Mouse (Mus musculus) hindbrain, embryonic 12.5 days (tissue): Measurements from ENCODE around the gene Gm10073. TPM values are rescaled to one million over a fixed set of nuclear protein-coding genes. Genes with fewer than 3 reads are reported as not detected.
"Not testable (repeated sequence)": the region's sequence is repeated elsewhere in the genome, so short reads cannot be mapped to it uniquely, and the experiment has no call there.

Experiments
- ATAC-seq: fragments of 200-750 bp; cut with Nextera tagmentation; 2 replicates; pipeline ENCODE4 v1.8.0; 2017; ENCODE audit warnings: moderate TSS enrichment; ENCODE audit not compliant: low FRiP score
- H3K27ac ChIP-seq: fragments of 300-500 bp; sonication (generic); 2 replicates; pipeline ENCODE4 v1.5.1; 2016; ENCODE audit warnings: mild to moderate bottlenecking
- H3K27me3 ChIP-seq: fragments of 300-500 bp; sonication (generic); 2 replicates; pipeline ENCODE4 v1.6.1; 2016; ENCODE audit warnings: mild to moderate bottlenecking
- H3K36me3 ChIP-seq: fragments of 300-500 bp; sonication (generic); 2 replicates; pipeline ENCODE4 v1.6.1; 2016; ENCODE audit warnings: mild to moderate bottlenecking
- H3K4me1 ChIP-seq: fragments of 300-500 bp; sonication (generic); 2 replicates; pipeline ENCODE4 v1.6.1; 2016
- H3K4me2 ChIP-seq: fragments of 300-500 bp; sonication (generic); replicated peaks from 2 replicates; pipeline ENCODE4 v1.6.1; 2016; ENCODE audit warnings: mild to moderate bottlenecking
- H3K4me3 ChIP-seq: fragments of 300-500 bp; sonication (generic); 2 replicates; pipeline ENCODE4 v1.5.1; 2016; ENCODE audit warnings: mild to moderate bottlenecking
- H3K9ac ChIP-seq: fragments of 300-500 bp; sonication (generic); 2 replicates; pipeline ENCODE4 v1.6.1; 2016; ENCODE audit warnings: mild to moderate bottlenecking, moderate library complexity
- H3K9me3 ChIP-seq: fragments of 300-500 bp; sonication (generic); replicated peaks from 2 replicates; pipeline ENCODE4 v1.6.1; 2016; ENCODE audit warnings: mild to moderate bottlenecking
- WGBS: fragments of 180-500 bp; shearing (Covaris S2); methylation state at CpG from one replicate; pipeline ENCODE4 v1.1.7; 2016; 5-methylcytosine and 5-hydroxymethylcytosine counted together
- polyA plus RNA-seq: library from polyadenylated mRNA; unstranded; fragments of >200 nt; fragmentation: Nextera tagmentation; extraction: Ambion mirVana; gene quantifications from 2 replicates; pipeline ENCODE4 v1.2.1, GENCODE M21; 2016

The Gm10073 gene
- polyA plus RNA-seq, 1 experiment from 2014 or later: 3.8 TPM

- ATAC-seq: no peak
- WGBS: 63% methylated on average over 3 of the region's 3 CpGs
Measured at GRCm38 (mm10) chr8:106588443-106589431, 15.5 kb upstream of the Gm10073 start.

GRCm38 (mm10) chr8:106586896-106587295 lies 13.6 kb upstream of the Gm10073 start:
- Histone ChIP-seq H3K4me2 (no peak overlapping the region), H3K4me3 (no peak overlapping the region), H3K27ac (no peak overlapping the region), H3K4me1 (no peaks in the 10 kb centered on the region), H3K27me3 (no peaks in the 10 kb centered on the region), H3K9ac (no peak overlapping the region), H3K36me3 (no peaks in the 10 kb centered on the region), H3K9me3 (no peaks in the 10 kb centered on the region)
- no peak for ATAC-seq
- WGBS: 94% methylated on average over 8 of the region's 8 CpGs

More at GRCm38 (mm10) chr8:106588443-106589431, 15.5 kb upstream of the Gm10073 start:
- Histone ChIP-seq H3K4me2 (no peak overlapping the region), H3K36me3 (no peaks in the 10 kb centered on the region), H3K27me3 (no peaks in the 10 kb centered on the region), H3K9ac (no peak overlapping the region), H3K4me3 (no peak overlapping the region), H3K9me3 (no peaks in the 10 kb centered on the region), H3K4me1 (no peaks in the 10 kb centered on the region), H3K27ac (no peak overlapping the region)

- H3K27me3 ChIP-seq: no peaks in the 10 kb centered on the region
- no peak overlapping the region for H3K9ac ChIP-seq
- no peak overlapping the region for H3K4me3 ChIP-seq
- no peaks in the 10 kb centered on the region for H3K9me3 ChIP-seq
- 95% methylated on average over 3 of the region's 3 CpGs for WGBS
- no peak overlapping the region for H3K4me2 ChIP-seq
- no peaks in the 10 kb centered on the region for H3K36me3 ChIP-seq
- no peak overlapping the region for H3K27ac ChIP-seq
- H3K4me1 ChIP-seq: no peaks in the 10 kb centered on the region
- no peak for ATAC-seq
Measured at GRCm38 (mm10) chr8:106585671-106586037, 12.4 kb upstream of the Gm10073 start.

GRCm38 (mm10) chr8:106584942-106585670 lies 11.8 kb upstream of the Gm10073 start:
- no peak overlapping the region for H3K4me2 ChIP-seq
- H3K27ac ChIP-seq: no peak overlapping the region
- no peak overlapping the region for H3K4me3 ChIP-seq
- WGBS: 74% methylated on average over 11 of the region's 11 CpGs
- H3K36me3 ChIP-seq: no peaks in the 10 kb centered on the region
- no peaks in the 10 kb centered on the region for H3K9me3 ChIP-seq
- no peaks in the 10 kb centered on the region for H3K27me3 ChIP-seq
- H3K9ac ChIP-seq: no peak overlapping the region
- no peaks in the 10 kb centered on the region for H3K4me1 ChIP-seq
- ATAC-seq: no peak

GRCm38 (mm10) chr8:106581344-106582088 lies 8.3 kb upstream of the Gm10073 start:
- no peak for ATAC-seq
- Histone ChIP-seq H3K27ac (no peak overlapping the region), H3K4me2 (no peak overlapping the region), H3K9ac (no peak overlapping the region), H3K4me1 (peaks cover 3% of the 10 kb centered on the region; the same call in 1 of the 2 replicates), H3K9me3 (no peaks in the 10 kb centered on the region), H3K27me3 (no peaks in the 10 kb centered on the region), H3K4me3 (no peak overlapping the region), H3K36me3 (no peaks in the 10 kb centered on the region)
- 81% methylated on average over 6 of the region's 6 CpGs for WGBS

- H3K36me3 ChIP-seq: no peaks in the 10 kb centered on the region
- no peak overlapping the region for H3K4me2 ChIP-seq
- no peak overlapping the region for H3K27ac ChIP-seq
- no peak overlapping the region for H3K9ac ChIP-seq
- H3K4me3 ChIP-seq: no peak overlapping the region
- peaks cover 3% of the 10 kb centered on the region; the same call in 1 of the 2 replicates for H3K4me1 ChIP-seq
- no peaks in the 10 kb centered on the region for H3K27me3 ChIP-seq
- no peaks in the 10 kb centered on the region for H3K9me3 ChIP-seq
- ATAC-seq: no peak
- 70% methylated on average over 2 of the region's 2 CpGs for WGBS
Measured at GRCm38 (mm10) chr8:106579510-106579909, 6.2 kb upstream of the Gm10073 start.

- peaks cover 3% of the 10 kb centered on the region; the same call in 1 of the 2 replicates for H3K4me1 ChIP-seq
- no peak overlapping the region for H3K4me2 ChIP-seq
- H3K27me3 ChIP-seq: no peaks in the 10 kb centered on the region
- H3K4me3 ChIP-seq: no peak overlapping the region
- 51% methylated on average over 6 of the region's 6 CpGs for WGBS
- ATAC-seq: no peak
- H3K9ac ChIP-seq: no peak overlapping the region
- no peak overlapping the region for H3K27ac ChIP-seq
- no peaks in the 10 kb centered on the region for H3K9me3 ChIP-seq
- H3K36me3 ChIP-seq: no peaks in the 10 kb centered on the region
Measured at GRCm38 (mm10) chr8:106576849-106577555, 3.7 kb upstream of the Gm10073 start.

GRCm38 (mm10) chr8:106574283-106574682 lies 1.0 kb upstream of the Gm10073 start:
- H3K4me3 ChIP-seq: no peak overlapping the region
- H3K36me3 ChIP-seq: no peaks in the 10 kb centered on the region
- no peak overlapping the region for H3K27ac ChIP-seq
- H3K27me3 ChIP-seq: no peaks in the 10 kb centered on the region
- ATAC-seq: no peak
- H3K9me3 ChIP-seq: no peaks in the 10 kb centered on the region
- H3K4me2 ChIP-seq: no peak overlapping the region
- 89% methylated on average over 4 of the region's 4 CpGs for whole genome bisulfite sequencing
- H3K4me1 ChIP-seq: peaks cover 3% of the 10 kb centered on the region; the same call in 1 of the 2 replicates
- H3K9ac ChIP-seq: no peak overlapping the region

- not testable (repeated sequence) for H3K9me3 ChIP-seq, H3K4me3 ChIP-seq, ATAC-seq, H3K9ac ChIP-seq, H3K4me2 ChIP-seq, H3K27me3 ChIP-seq, H3K4me1 ChIP-seq, H3K36me3 ChIP-seq, H3K27ac ChIP-seq
- WGBS: 97% methylated on average over 1 of the region's 1 CpGs
Measured at GRCm38 (mm10) chr8:106572175-106572574, 1.1 kb downstream of the Gm10073 start.

- WGBS: 88% methylated on average over 5 of the region's 5 CpGs
Measured at GRCm38 (mm10) chr8:106571551-106572172, 1.6 kb downstream of the Gm10073 start.

GRCm38 (mm10) chr8:106570386-106570785 lies 2.9 kb downstream of the Gm10073 start:
- H3K27me3 ChIP-seq: no peaks in the 10 kb centered on the region
- H3K9me3 ChIP-seq: no peaks in the 10 kb centered on the region
- WGBS: 74% methylated on average over 4 of the region's 4 CpGs
- H3K9ac ChIP-seq: no peak overlapping the region
- no peak overlapping the region for H3K27ac ChIP-seq
- H3K4me2 ChIP-seq: no peak overlapping the region
- no peaks in the 10 kb centered on the region for H3K36me3 ChIP-seq
- peaks cover 5% of the 10 kb centered on the region; the same call in 1 of the 2 replicates for H3K4me1 ChIP-seq
- H3K4me3 ChIP-seq: no peak overlapping the region
- ATAC-seq: no peak

More at GRCm38 (mm10) chr8:106571551-106572172, 1.6 kb downstream of the Gm10073 start:
- H3K27ac ChIP-seq: no peak overlapping the region
- no peak overlapping the region for H3K9ac ChIP-seq
- no peaks in the 10 kb centered on the region for H3K36me3 ChIP-seq
- peaks cover 5% of the 10 kb centered on the region; the same call in 1 of the 2 replicates for H3K4me1 ChIP-seq
- no peaks in the 10 kb centered on the region for H3K9me3 ChIP-seq
- no peak for ATAC-seq
- H3K4me3 ChIP-seq: no peak overlapping the region
- H3K4me2 ChIP-seq: no peak overlapping the region
- no peaks in the 10 kb centered on the region for H3K27me3 ChIP-seq
